Mouse (Mus musculus) thymus, adult 2 months (tissue): ENCODE results near the gene Ppfia1. TPM values are rescaled to one million over a fixed set of nuclear protein-coding genes. Genes with fewer than 3 reads are reported as not detected.

ENCODE experiments used
- DNase-seq: peaks from one replicate; pipeline ENCODE4 v3.0.0; 2021
- H3K27ac ChIP-seq: fragments of 200-500 bp; 2 replicates; pipeline ENCODE4 v1.5.1; 2012; ENCODE audit warnings: low read length, control low read depth; ENCODE audit not compliant: control insufficient read depth, insufficient read depth
- H3K27me3 ChIP-seq: fragments of 200-500 bp; 2 replicates; pipeline ENCODE4 v1.6.1; 2012; ENCODE audit warnings: mild to moderate bottlenecking, low read length, moderate library complexity, mixed read lengths; ENCODE audit not compliant: control insufficient read depth, insufficient read depth
- H3K36me3 ChIP-seq: fragments of 200-500 bp; 2 replicates; pipeline ENCODE4 v1.6.1; 2012; ENCODE audit warnings: mild to moderate bottlenecking, low read length, moderate library complexity; ENCODE audit not compliant: control insufficient read depth, insufficient read depth
- H3K4me1 ChIP-seq: fragments of 200-500 bp; replicated peaks from 2 replicates; pipeline ENCODE4 v1.6.1; 2012; ENCODE audit warnings: low read length; ENCODE audit not compliant: control insufficient read depth, insufficient read depth
- H3K4me3 ChIP-seq: fragments of 200-500 bp; 2 replicates; pipeline ENCODE4 v1.5.1; 2012; ENCODE audit warnings: mild to moderate bottlenecking, low read length, control low read depth, moderate library complexity; ENCODE audit not compliant: control insufficient read depth, insufficient read depth
- CTCF ChIP-seq: fragments of 200-500 bp; IDR thresholded peaks from 2 replicates; pipeline ENCODE4 v1.5.1; 2012; ENCODE audit warnings: mild to moderate bottlenecking, control low read depth, low read length, moderate library complexity, borderline replicate concordance; ENCODE audit not compliant: control insufficient read depth, poor library complexity, insufficient read depth; ENCODE audit errors: extremely low read depth
- POLR2A ChIP-seq: fragments of 200-500 bp; IDR thresholded peaks from 2 replicates; pipeline ENCODE4 v1.6.1; 2012; ENCODE audit warnings: mild to moderate bottlenecking, low read length, control low read depth, moderate library complexity; ENCODE audit not compliant: control insufficient read depth, poor library complexity, insufficient read depth; ENCODE audit errors: extremely low read depth
- WGBS: fragments of 180-500 bp; shearing (Covaris S2); methylation state at CpG from one replicate; pipeline ENCODE4 v1.1.7; 2018; 5-methylcytosine and 5-hydroxymethylcytosine counted together
- polyA plus RNA-seq: library from polyadenylated mRNA; depleted of rRNA; stranded (reverse); fragments of >200 nt; gene quantifications from 2 replicates; pipeline ENCODE4 v1.2.3, GENCODE M21; 2012

Ppfia1 gene
- polyA plus RNA-seq, 1 experiment, result 59.8 TPM

DNA sequence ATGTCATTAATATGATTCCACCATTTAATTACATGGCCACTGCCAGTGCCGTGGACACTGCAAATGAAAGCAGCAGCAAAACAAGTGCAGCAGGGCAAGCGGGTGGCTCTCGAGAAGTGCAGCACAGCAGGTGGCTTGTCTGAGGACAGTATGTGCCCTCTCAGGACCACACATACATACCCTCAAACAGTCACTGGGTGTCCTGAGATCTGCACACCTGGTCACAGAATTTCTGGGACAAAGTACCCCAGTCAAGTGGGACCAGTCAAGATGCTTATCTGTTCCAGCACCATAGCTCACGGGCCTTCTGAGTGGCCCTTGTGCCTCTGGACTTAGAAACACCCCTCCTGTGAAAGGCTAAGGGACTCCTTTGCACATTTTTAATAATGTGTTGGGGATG lies 49.6 kb downstream of the Ppfia1 start:
- no peak for DNase-seq
- Histone ChIP-seq H3K36me3 (peaks cover 58% of the 10 kb centered on the region), H3K27ac (no peak overlapping the region), H3K4me1 (no peaks in the 10 kb centered on the region), H3K27me3 (no peaks in the 10 kb centered on the region), H3K4me3 (no peak overlapping the region)
- 97% methylated on average over 4 of the region's 4 CpGs for WGBS
- TF ChIP-seq POLR2A (no peak), CTCF (no peak)

DNA sequence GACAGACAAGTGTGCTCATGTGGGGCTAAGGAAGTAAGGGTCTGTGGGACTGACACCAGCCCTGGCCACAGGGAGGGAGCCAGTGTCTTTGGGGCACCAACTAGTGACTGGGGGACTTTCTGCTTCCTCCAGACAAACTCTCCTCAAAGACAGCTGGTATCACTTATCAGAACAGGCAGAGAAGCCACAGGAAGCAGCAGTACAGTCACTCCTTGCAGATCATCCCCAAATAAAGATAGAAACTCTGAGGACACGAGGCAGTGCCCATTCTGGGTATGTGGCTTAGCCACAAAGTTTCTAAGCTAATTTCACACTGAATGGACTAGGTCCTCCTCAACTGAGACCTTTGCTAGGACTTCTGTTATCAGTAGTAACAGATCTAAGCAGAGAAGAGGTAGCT lies 60.6 kb downstream of the Ppfia1 start:
- peaks cover 13% of the 10 kb centered on the region for H3K4me1 ChIP-seq
- no peak overlapping the region for H3K4me3 ChIP-seq
- TF ChIP-seq POLR2A, result no peak
- no peak for TF ChIP-seq CTCF
- WGBS, result 8% methylated on average over 1 of the region's 1 CpGs
- DNase-seq, result no peak
- peaks cover 51% of the 10 kb centered on the region for H3K36me3 ChIP-seq
- no peaks in the 10 kb centered on the region for H3K27me3 ChIP-seq
- H3K27ac ChIP-seq, result no peak overlapping the region

- Histone ChIP-seq H3K27ac (no peak overlapping the region), H3K36me3 (peaks cover 35% of the 10 kb centered on the region), H3K4me3 (no peak overlapping the region)
These were observed 63.2 kb downstream of the Ppfia1 start for GRCm38 (mm10) chr7:144490201-144490873.

DNA sequence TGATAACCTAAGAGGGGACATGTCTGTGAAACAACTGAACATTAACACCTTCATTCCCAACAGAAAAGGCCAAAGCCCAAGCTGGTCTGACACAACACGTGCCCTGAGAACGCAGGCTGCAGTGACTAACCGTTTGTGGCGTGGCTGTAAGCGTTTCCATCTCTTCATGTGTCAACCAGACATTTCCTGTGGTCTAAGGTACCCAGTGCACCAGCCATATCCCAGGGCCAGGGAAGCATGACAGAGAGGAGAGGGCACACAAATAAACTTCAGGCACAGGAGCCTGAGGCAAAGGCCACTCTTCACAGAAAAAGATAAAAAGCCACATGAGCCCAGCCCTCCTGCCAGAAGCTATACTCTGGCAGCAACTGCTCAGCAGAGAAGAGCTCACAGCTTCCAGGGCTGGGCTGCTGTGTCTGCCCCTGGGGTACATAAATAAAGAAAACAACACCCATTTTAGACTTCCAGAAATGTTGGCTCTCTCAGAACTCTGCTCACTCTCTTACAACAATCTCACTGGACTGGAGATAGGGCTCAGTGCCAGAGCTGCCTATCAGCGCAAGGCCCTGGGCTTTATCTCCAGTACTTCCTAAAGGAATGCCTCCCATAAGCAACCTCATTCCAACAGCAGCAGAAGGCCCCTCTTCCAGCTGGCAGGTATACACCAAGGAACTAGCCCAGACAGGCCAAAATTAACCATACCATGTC lies 64.3 kb downstream of the Ppfia1 start:
- no peak for TF ChIP-seq POLR2A
- no peak for TF ChIP-seq CTCF
- 24% methylated on average over 6 of the region's 6 CpGs for WGBS
- no peak overlapping the region for H3K4me3 ChIP-seq
- peaks cover 45% of the 10 kb centered on the region for H3K36me3 ChIP-seq
- H3K27ac ChIP-seq, result no peak overlapping the region; the same call in 1 of the 2 replicates
- no peak for DNase-seq
- H3K27me3 ChIP-seq, result no peaks in the 10 kb centered on the region
- H3K4me1 ChIP-seq, result peaks cover 19% of the 10 kb centered on the region

More at GRCm38 (mm10) chr7:144490201-144490873, 63.2 kb downstream of the Ppfia1 start:
- TF ChIP-seq POLR2A (no peak), CTCF (no peak)
- Histone ChIP-seq H3K4me1 (peaks cover 19% of the 10 kb centered on the region), H3K27me3 (no peaks in the 10 kb centered on the region)
- 93% methylated on average over 8 of the region's 8 CpGs for WGBS
- DNase-seq, result no peak

- H3K4me3 ChIP-seq, result no peak overlapping the region
- H3K36me3 ChIP-seq, result peaks cover 56% of the 10 kb centered on the region
- no peak for DNase-seq
- H3K27me3 ChIP-seq, result no peaks in the 10 kb centered on the region
- no peaks in the 10 kb centered on the region for H3K4me1 ChIP-seq
- TF ChIP-seq POLR2A (no peak), CTCF (no peak)
- no peak overlapping the region for H3K27ac ChIP-seq
These were observed 73.2 kb downstream of the Ppfia1 start for GRCm38 (mm10) chr7:144480314-144480713.

DNA sequence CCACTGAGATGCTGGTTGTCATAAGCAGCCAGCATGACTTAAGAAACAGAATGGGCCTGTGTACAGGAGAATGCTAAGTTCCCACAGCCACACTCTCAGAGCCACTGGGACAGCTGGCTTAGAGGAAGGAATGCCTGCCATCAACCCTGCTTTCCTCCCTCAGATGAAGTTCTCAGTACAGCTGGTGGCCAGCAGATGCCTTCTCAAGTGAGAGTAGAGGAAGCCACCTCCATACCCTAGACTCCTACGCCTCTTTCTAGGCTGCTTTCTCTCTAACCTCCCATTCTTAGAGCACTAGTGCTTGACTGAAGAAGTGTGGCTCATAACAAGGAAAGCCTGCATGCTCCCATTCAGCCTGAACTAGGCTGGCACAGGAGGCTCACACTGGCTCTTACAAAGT lies 74.0 kb downstream of the Ppfia1 start:
- H3K27ac ChIP-seq, result no peak overlapping the region
- H3K27me3 ChIP-seq, result no peaks in the 10 kb centered on the region
- DNase-seq, result no peak
- WGBS, result 90% methylated on average over 1 of the region's 1 CpGs
- no peak overlapping the region for H3K4me3 ChIP-seq
- TF ChIP-seq POLR2A (no peak), CTCF (no peak)
- H3K4me1 ChIP-seq, result no peaks in the 10 kb centered on the region
- H3K36me3 ChIP-seq, result peaks cover 49% of the 10 kb centered on the region

DNA sequence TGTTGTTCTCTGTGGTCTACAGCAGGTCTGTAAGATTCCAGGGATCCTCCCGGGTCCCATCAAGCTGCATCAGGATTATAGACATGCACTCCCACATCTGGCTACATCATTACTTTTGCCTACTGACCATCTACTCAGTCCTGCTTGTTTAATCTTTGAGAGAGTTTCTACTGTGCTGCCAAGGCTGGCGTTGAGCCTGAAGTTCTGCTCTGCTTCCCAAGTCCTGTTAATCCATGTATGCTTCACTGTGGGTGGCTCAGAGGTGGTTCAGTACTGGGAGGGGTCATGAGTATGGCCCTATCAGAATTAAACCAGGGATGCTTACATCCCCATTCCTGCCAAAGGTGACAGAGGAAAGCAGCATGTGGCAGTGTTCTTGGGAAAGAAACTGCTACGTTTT lies 77.8 kb downstream of the Ppfia1 start:
- WGBS, result 98% methylated on average over 3 of the region's 3 CpGs
- Histone ChIP-seq H3K4me1 (no peaks in the 10 kb centered on the region), H3K27ac (no peak overlapping the region), H3K4me3 (no peak overlapping the region), H3K27me3 (no peaks in the 10 kb centered on the region), H3K36me3 (peaks cover 14% of the 10 kb centered on the region)
- TF ChIP-seq POLR2A (no peak), CTCF (no peak)
- DNase-seq, result no peak
